Mouse (Mus musculus) splenic B cell, adult 2 months (primary cell): Measurements from ENCODE around the gene Mogat2.

Experiments used
- DNase-seq: peaks from one replicate; pipeline ENCODE4 v3.0.0-alpha.2; 2011; ENCODE audit warnings: low read depth, low spot score
- H3K27me3 ChIP-seq: 2 replicates; pipeline ENCODE4 v1.6.1; 2012; ENCODE audit warnings: mild to moderate bottlenecking, low read length, moderate library complexity, mixed read lengths; ENCODE audit not compliant: control insufficient read depth, poor library complexity, insufficient read depth, severe bottlenecking
- H3K36me3 ChIP-seq: 2 replicates; pipeline ENCODE4 v1.6.1; 2012; ENCODE audit warnings: mild to moderate bottlenecking, low read length, moderate library complexity, mixed read lengths; ENCODE audit not compliant: control insufficient read depth, poor library complexity, insufficient read depth, severe bottlenecking

Gene Mogat2

DNA sequence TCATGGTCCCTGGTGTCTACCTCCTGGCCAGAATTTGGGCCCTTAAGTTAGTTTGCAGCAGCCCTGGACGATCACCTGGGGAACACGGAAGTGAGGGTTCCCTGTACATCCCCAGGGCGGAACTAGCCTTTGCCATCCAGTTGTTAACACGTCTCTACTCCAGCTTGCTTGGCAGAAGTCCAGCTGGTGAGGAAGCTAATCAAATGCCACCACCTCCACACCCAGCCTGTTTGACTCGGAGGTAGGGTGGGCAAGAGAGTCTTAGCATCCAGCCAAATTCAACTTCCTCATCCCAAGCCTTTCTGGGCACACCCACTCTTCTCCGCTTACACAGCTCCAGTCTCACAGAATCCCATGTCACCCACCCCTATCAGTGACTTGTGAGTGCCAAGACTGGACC, 65.5 kb downstream of the Mogat2 start:
- H3K27me3 ChIP-seq: no peaks in the 10 kb centered on the region
- H3K36me3 ChIP-seq: no peaks in the 10 kb centered on the region
- DNase-seq: no peak

DNA sequence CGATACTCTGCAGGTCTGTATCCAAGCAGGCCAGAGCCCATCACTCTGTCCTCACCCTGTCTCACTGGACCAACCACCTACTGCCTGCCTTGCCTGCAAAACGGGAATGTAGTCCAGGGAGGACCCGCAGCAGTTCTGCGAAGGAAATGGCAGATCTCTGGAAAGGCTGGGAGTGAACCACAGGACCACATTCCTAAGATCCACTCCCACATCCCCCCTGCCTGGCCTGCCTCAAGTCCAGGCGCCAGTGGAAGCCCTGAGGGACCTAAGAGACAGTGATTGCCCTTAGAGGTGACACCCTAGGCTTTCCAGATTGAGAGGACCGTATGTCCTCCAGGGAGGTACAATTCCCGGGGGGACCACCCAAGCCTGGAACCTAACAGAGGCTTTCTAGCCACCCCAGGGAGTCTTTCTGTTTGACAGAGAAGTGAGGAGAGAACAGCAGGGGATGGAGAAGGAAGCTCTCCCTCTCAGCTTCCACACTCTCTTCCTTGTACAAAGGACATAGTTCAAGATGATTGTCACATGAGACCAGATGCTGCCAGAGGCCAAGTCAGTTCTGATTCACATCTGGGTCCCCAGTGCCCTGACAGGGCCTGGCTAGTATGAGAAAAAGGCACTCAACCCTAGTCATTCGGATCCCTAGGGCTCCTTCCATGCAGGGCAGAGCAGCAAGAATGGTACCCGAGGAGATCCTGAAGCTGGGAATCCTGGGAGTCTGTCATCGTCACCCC, 66.5 kb downstream of the Mogat2 start:
- no peak for DNase-seq
- no peaks in the 10 kb centered on the region for H3K27me3 ChIP-seq
- H3K36me3 ChIP-seq: no peaks in the 10 kb centered on the region

DNA sequence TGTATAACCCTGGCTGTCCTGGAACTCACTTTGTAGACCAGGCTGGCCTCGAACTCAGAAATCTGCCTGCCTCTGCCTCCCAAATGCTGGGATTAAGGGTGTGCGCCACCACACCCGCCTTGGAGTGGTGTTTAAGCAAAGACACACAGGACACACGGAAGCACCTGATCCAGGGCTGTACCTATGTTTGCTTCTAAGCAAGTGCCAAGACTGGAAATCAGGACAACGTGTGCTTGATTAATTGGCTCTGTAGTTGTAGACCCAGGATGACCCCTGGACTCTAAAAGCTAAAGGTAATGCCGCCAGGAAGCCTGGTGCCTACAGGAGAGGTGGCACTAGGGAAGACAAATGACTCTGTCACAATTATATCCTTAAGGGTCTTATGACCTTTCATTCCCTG, 67.9 kb downstream of the Mogat2 start:
- Histone ChIP-seq H3K36me3 (no peaks in the 10 kb centered on the region), H3K27me3 (no peaks in the 10 kb centered on the region)
- DNase-seq: no peak

DNA sequence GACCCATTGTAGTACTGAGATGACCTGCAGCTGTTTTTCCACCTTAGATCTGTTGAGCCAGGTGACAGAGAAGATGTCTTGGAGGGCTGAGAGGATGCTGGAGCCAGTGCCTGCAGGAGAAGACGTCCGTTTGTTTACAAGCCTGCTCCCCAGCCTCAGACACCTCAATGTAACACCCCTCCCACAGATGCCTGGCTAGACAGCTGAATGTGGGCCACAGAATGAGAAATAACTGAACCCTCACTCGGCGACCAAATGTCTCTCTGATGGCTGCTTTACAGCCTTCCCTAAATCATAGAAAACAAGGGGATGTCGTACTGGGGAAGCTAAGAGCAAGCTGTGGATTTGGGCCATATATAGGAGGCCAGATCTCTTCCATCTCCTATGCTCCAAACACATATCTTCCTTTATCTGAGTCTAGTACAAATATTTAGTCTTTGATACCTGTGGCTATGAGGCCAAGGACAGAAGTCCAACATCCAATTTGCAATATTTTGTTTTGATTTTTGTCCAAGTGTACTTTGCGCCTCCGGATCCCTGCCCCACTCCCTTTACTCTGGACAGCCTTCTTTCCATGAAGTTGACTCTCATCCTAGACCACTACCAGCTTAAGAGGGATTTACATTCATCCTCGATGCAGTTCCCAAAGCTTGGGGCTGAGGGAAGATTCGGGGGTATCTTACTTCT, 68.6 kb downstream of the Mogat2 start:
- DNase-seq: no peak
- no peaks in the 10 kb centered on the region for H3K36me3 ChIP-seq
- H3K27me3 ChIP-seq: no peaks in the 10 kb centered on the region
